Mouse (Mus musculus): ENCODE results near the gene Ptgds.

DNA sequence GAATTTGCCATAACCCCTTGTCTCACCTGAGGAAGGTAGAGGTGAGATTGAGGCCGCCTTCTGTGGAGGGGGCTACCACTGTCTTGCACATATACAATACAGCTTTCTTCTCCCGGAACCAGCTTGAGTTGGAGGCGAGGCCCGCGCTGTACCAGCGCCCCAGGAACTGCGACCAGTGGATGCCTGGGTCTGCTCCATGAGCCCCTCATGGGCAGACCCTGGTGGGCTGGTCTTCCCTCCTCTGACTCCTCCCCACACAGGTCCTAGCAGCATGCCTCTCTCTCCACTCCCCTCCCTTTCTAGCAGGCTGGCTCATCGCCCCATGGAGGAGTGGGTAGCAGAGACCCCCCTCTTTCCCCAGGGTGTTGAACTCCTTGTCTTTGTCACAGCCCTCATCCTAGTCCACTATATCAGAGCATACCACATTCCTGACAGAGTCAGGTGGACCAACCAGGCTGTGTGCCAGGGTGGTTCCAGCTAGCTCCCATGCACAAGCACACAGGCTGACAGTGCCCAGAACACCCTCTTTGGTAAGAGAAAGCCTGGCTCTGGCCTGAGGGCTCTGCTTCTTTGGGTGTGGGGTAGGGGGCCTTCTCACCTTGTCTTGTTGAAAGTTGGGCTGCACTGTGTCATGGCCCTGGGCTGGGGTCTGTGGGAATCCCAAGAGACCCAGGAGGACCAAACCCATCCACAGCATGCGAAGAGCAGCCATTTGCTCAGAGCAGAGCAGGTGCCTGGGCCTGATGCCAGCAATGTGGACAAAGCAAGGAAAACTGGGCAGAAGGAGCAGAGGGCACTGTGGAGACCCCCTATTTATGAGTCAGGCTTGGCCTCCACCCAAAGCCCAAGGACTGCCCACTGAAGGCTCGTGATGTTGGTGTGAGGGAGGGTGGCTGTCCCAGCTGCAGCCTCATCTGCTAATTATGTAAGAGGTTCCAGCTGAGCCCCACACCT lies 607 bp downstream of the Ptgds start:
- 0 out of 2 replicates have a peak, but pooled peaks have one; percentile 25 for TF ChIP-seq POLR2A (IDR thresholded peaks at IDR 0.05; ENCODE audit: insufficient read depth, low read depth, low read length)
- TF ChIP-seq CTCF (IDR thresholded peaks at IDR 0.05): no peak
- TF ChIP-seq EP300 (IDR thresholded peaks at IDR 0.05; ENCODE audit: insufficient read depth, low read depth, low read length): peak; percentile 69
